Comparison of ENCODE assay signal across 15 mouse cellular contexts in genomic region chr19:31106835-31107554, GRCm38 (mm10). TPM values are rescaled to one million over a fixed set of nuclear protein-coding genes. Genes with fewer than 3 reads are reported as not detected.
DNase-seq lines count a peak whose midpoint lies in the region; ATAC-seq and TF ChIP-seq lines count a peak whose summit lies in the region.
"Had no signal": no experiment of that assay in that cellular context is flagged by ENCODE, and none has a peak within 500 bp of the region (broad histone marks: within the 10 kb centered on the region; RNA-seq: fewer than 3 reads in every experiment).

No protein-coding gene starts in this region.

- no peak overlapping the region for H3K4me3 ChIP-seq in lung, embryonic 14.5 days (ENCODE audit: low read depth, low read length)
- no peak overlapping the region for H3K4me3 ChIP-seq in stomach, embryonic 16.5 days (replicated peaks; ENCODE audit: low read length)
- no peak overlapping the region for H3K4me3 ChIP-seq in layer of hippocampus, adult 2 months
- H3K4me3 ChIP-seq: embryonic facial prominence, embryonic 13.5 days; limb, embryonic 15.5 days; megakaryocyte, embryonic 14.5 days had no signal

- no peak for TF ChIP-seq CTCF in lung, embryonic 14.5 days (IDR thresholded peaks at IDR 0.05; ENCODE audit: low read depth)
- TF ChIP-seq CTCF in layer of hippocampus, adult 2 months (conservative IDR thresholded peaks at IDR 0.05) = no peak

- peak; percentile 17 for DNase-seq in lung, embryonic 14.5 days
- DNase-seq in lung, postnatal 25 days (ENCODE audit: low spot score) = no peak
- peak; percentile 45 for DNase-seq in embryo, embryonic 11 days
- peak; percentile 53 for DNase-seq in liver
- no peak for DNase-seq in layer of hippocampus, adult 2 months (ENCODE audit: low spot score in 2 of 2)
- DNase-seq in frontal cortex, adult 2 months (ENCODE audit: extremely low spot score in 1 of 2, low spot score in 1 of 2) = no peak
- no peak for DNase-seq in cerebellum, postnatal 10 days
- DNase-seq: cerebellum, adult 11-12 months; heart, postnatal 10 days; kidney, postnatal 25 days had no signal

- WGBS in lung, embryonic 14.5 days = 27% methylated on average over 9 of the region's 9 CpGs
- 34% methylated on average over 9 of the region's 9 CpGs for WGBS in stomach, embryonic 16.5 days

- ATAC-seq in lung, embryonic 14.5 days (ENCODE audit: insufficient read depth) = peak; percentile 75; the same call in 1 of the 2 replicates
- ATAC-seq in stomach, embryonic 16.5 days (ENCODE audit: insufficient read depth, low FRiP score) = peak; percentile 13; the same call in 1 of the 2 replicates
- ATAC-seq: inflammation-experienced regulatory T-cells, adult 6 months had no signal

- no peaks in the 10 kb centered on the region for H3K27me3 ChIP-seq in lung, embryonic 14.5 days (ENCODE audit: insufficient read depth, low read length)
- H3K27me3 ChIP-seq in stomach, embryonic 16.5 days (ENCODE audit: control insufficient read depth, insufficient read depth, low read length) = no peaks in the 10 kb centered on the region
- H3K27me3 ChIP-seq: embryonic facial prominence, embryonic 13.5 days; limb, embryonic 15.5 days; megakaryocyte, embryonic 14.5 days had no signal

- no peaks in the 10 kb centered on the region for H3K36me3 ChIP-seq in lung, embryonic 14.5 days (ENCODE audit: insufficient read depth)
- no peaks in the 10 kb centered on the region for H3K36me3 ChIP-seq in stomach, embryonic 16.5 days (ENCODE audit: control insufficient read depth, insufficient read depth, low read length)
- H3K36me3 ChIP-seq: embryonic facial prominence, embryonic 13.5 days; limb, embryonic 15.5 days had no signal

- H3K9me3 ChIP-seq in lung, embryonic 14.5 days (ENCODE audit: low read depth, low read length) = no peaks in the 10 kb centered on the region
- H3K9me3 ChIP-seq in stomach, embryonic 16.5 days (replicated peaks; ENCODE audit: control insufficient read depth, low read length) = no peaks in the 10 kb centered on the region
- H3K9me3 ChIP-seq: embryonic facial prominence, embryonic 13.5 days; limb, embryonic 15.5 days; megakaryocyte, embryonic 14.5 days had no signal

- H3K4me2 ChIP-seq in lung, embryonic 14.5 days = no peak overlapping the region
- no peak overlapping the region for H3K4me2 ChIP-seq in stomach, embryonic 16.5 days (ENCODE audit: low read depth, low read length)
- H3K4me2 ChIP-seq: embryonic facial prominence, embryonic 13.5 days; limb, embryonic 15.5 days had no signal

- H3K27ac ChIP-seq in lung, embryonic 14.5 days (ENCODE audit: low read depth) = no peak overlapping the region
- H3K27ac ChIP-seq in stomach, embryonic 16.5 days (ENCODE audit: low read length) = no peak overlapping the region
- H3K27ac ChIP-seq in layer of hippocampus, adult 2 months = no peak overlapping the region
- H3K27ac ChIP-seq: embryonic facial prominence, embryonic 13.5 days; limb, embryonic 15.5 days had no signal

- H3K9ac ChIP-seq in lung, embryonic 14.5 days = no peak overlapping the region
- no peak overlapping the region for H3K9ac ChIP-seq in stomach, embryonic 16.5 days (ENCODE audit: low read length)
- H3K9ac ChIP-seq: embryonic facial prominence, embryonic 13.5 days; limb, embryonic 15.5 days had no signal

- no peaks in the 10 kb centered on the region for H3K4me1 ChIP-seq in lung, embryonic 14.5 days (ENCODE audit: insufficient read depth)
- no peaks in the 10 kb centered on the region for H3K4me1 ChIP-seq in stomach, embryonic 16.5 days (ENCODE audit: control insufficient read depth, insufficient read depth, low read length)

RNA-seq across cellular contexts. Expression of gene Cstf2t, which starts 24.4 kb away (rescaled TPM):
- polyA plus RNA-seq in lung, embryonic 14.5 days (2014; fragmentation: Nextera tagmentation; extraction: Ambion mirVana) = 36.1 and 38.0 TPM in 2 replicates
- 30.7 and 33.8 TPM in 2 replicates for polyA plus RNA-seq in stomach, embryonic 16.5 days (2015; fragmentation: Nextera tagmentation; extraction: Ambion mirVana)
- total RNA-seq in layer of hippocampus, adult 2 months (2021) = 10 to 100 TPM; 76.5 to 80.4 TPM
- polyA plus RNA-seq in frontal cortex, adult 2 months (2012; rRNA removed) = 43.5 and 46.1 TPM in 2 replicates

Comparison
In these comparisons a context has a peak if more than half of its experiments do, and no peak if none do; other contexts are left out.
1. DNase-seq: peak in lung, embryonic 14.5 days (single experiment), embryo, embryonic 11 days (single experiment) and liver (single experiment); none in lung, postnatal 25 days (single experiment), layer of hippocampus, adult 2 months (0 of 2), frontal cortex, adult 2 months (0 of 2) and cerebellum, postnatal 10 days (0 of 2).